Mouse (Mus musculus) MEL (cell line): Measurements from ENCODE around the gene Zscan10. TPM values are rescaled to one million over a fixed set of nuclear protein-coding genes. Genes with fewer than 3 reads are reported as not detected.

ENCODE experiments used
- DNase-seq: peaks from one replicate; pipeline ENCODE4 v3.0.0; 2011; ENCODE audit warnings: low read depth, low spot score
- H3K27ac ChIP-seq: 2 replicates; pipeline ENCODE4 v1.5.1; 2012; ENCODE audit warnings: low read depth, mild to moderate bottlenecking, control low read depth, low read length, moderate library complexity; ENCODE audit not compliant: control insufficient read depth
- H3K27me3 ChIP-seq, 2 experiments: fragments of 150-350 bp in 1 of 2; sonication (generic) in 1 of 2; 2 replicates each; pipeline ENCODE4 v1.6.1; 2012; ENCODE audit warnings: low read length in 2 of 2, mild to moderate bottlenecking in 2 of 2, improper control_type of control experiment in 1 of 2, moderate library complexity in 1 of 2; ENCODE audit not compliant: insufficient read depth in 2 of 2, control insufficient read depth in 1 of 2
- H3K36me3 ChIP-seq, 2 experiments: 2 replicates each; pipeline ENCODE4 v1.6.1; 2012 to 2014; ENCODE audit warnings: low read length in 2 of 2, improper control_type of control experiment in 1 of 2, inconsistent platforms in 1 of 2, mild to moderate bottlenecking in 1 of 2; ENCODE audit not compliant: insufficient read depth in 2 of 2, control insufficient read depth in 1 of 2
- H3K4me1 ChIP-seq, 2 experiments: fragments of 150-350 bp in 1 of 2; sonication (generic) in 1 of 2; 2 replicates each; pipeline ENCODE4 v1.6.1; 2012; ENCODE audit warnings: low read length in 2 of 2, improper control_type of control experiment in 1 of 2, mild to moderate bottlenecking in 1 of 2; ENCODE audit not compliant: insufficient read depth in 2 of 2, control insufficient read depth in 1 of 2
- H3K4me3 ChIP-seq, 2 experiments: fragments of 150-350 bp in 1 of 2; sonication (generic) in 1 of 2; 2 replicates each; pipeline ENCODE4 v1.5.1; 2012; ENCODE audit warnings: low read depth in 2 of 2, low read length in 2 of 2, mild to moderate bottlenecking in 2 of 2, moderate library complexity in 2 of 2, control low read depth in 1 of 2, improper control_type of control experiment in 1 of 2; ENCODE audit not compliant: control insufficient read depth in 1 of 2, insufficient read depth in 1 of 2
- H3K79me2 ChIP-seq: 2 replicates; pipeline ENCODE4 v1.6.1; 2012; ENCODE audit warnings: mild to moderate bottlenecking, low read length, moderate library complexity; ENCODE audit not compliant: control insufficient read depth, poor library complexity, insufficient read depth
- H3K9ac ChIP-seq: 2 replicates; pipeline ENCODE4 v1.6.1; 2012; ENCODE audit warnings: low read depth, mild to moderate bottlenecking, control low read depth, low read length, moderate library complexity; ENCODE audit not compliant: control insufficient read depth, poor library complexity, severe bottlenecking
- H3K9me3 ChIP-seq: fragments of 150-350 bp; sonication (generic); replicated peaks from 2 replicates; pipeline ENCODE4 v1.6.1; 2012; ENCODE audit warnings: mild to moderate bottlenecking, low read length, improper control_type of control experiment, moderate library complexity; ENCODE audit not compliant: insufficient read depth
- BHLHE40 ChIP-seq: IDR thresholded peaks from 2 replicates; pipeline ENCODE4 v1.6.1; 2012; ENCODE audit warnings: low read depth, mild to moderate bottlenecking, inconsistent platforms, low read length, improper control_type of control experiment, borderline replicate concordance
- CHD1 ChIP-seq: IDR thresholded peaks from 2 replicates; pipeline ENCODE4 v1.6.1; 2012; ENCODE audit warnings: low read depth, mild to moderate bottlenecking, inconsistent platforms, low read length, improper control_type of control experiment
- CHD2 ChIP-seq: IDR thresholded peaks from 2 replicates; pipeline ENCODE4 v1.6.1; 2011; ENCODE audit warnings: low read length, improper control_type of control experiment
- ELF1 ChIP-seq: IDR thresholded peaks from 2 replicates; pipeline ENCODE4 v1.6.1; 2014; ENCODE audit warnings: low read depth, mild to moderate bottlenecking, inconsistent platforms, low read length, improper control_type of control experiment, moderate library complexity
- EP300 ChIP-seq, 2 experiments: IDR thresholded peaks; 2 replicates each; pipeline ENCODE4 v1.6.1; 2011; ENCODE audit warnings: improper control_type of control experiment in 2 of 2, low read length in 2 of 2, low read depth in 1 of 2, mild to moderate bottlenecking in 1 of 2
- ETS1 ChIP-seq: IDR thresholded peaks from 2 replicates; pipeline ENCODE4 v1.6.1; 2012; ENCODE audit warnings: low read depth, mild to moderate bottlenecking, inconsistent platforms, low read length, improper control_type of control experiment, moderate library complexity
- GABPA ChIP-seq: IDR thresholded peaks from 2 replicates; pipeline ENCODE4 v1.6.1; 2012; ENCODE audit warnings: low read depth, mild to moderate bottlenecking, inconsistent platforms, low read length, improper control_type of control experiment, moderate library complexity
- GATA1 ChIP-seq: IDR thresholded peaks from 2 replicates; pipeline ENCODE4 v1.6.1; 2011; ENCODE audit warnings: low read depth, low read length, improper control_type of control experiment
- HCFC1 ChIP-seq: IDR thresholded peaks from 2 replicates; pipeline ENCODE4 v1.6.1; 2012; ENCODE audit warnings: low read depth, mild to moderate bottlenecking, inconsistent platforms, low read length, improper control_type of control experiment, moderate library complexity
- JUND ChIP-seq: IDR thresholded peaks from 2 replicates; pipeline ENCODE4 v1.6.1; 2011; ENCODE audit warnings: low read depth, mild to moderate bottlenecking, improper control_type of control experiment, low read length
- KAT2A ChIP-seq: conservative IDR thresholded peaks from 2 replicates; pipeline ENCODE4 v1.6.1; 2012; ENCODE audit warnings: low read depth, low read length, improper control_type of control experiment, inconsistent platforms
- MAFK ChIP-seq: IDR thresholded peaks from 2 replicates; pipeline ENCODE4 v1.6.1; 2011; ENCODE audit warnings: low read depth, mild to moderate bottlenecking, low read length, improper control_type of control experiment, borderline replicate concordance
- MAX ChIP-seq: IDR thresholded peaks from 2 replicates; pipeline ENCODE4 v1.6.1; 2011; ENCODE audit warnings: low read length, improper control_type of control experiment
- MAZ ChIP-seq: IDR thresholded peaks from 2 replicates; pipeline ENCODE4 v1.6.1; 2012; ENCODE audit warnings: low read depth, mild to moderate bottlenecking, inconsistent platforms, low read length, improper control_type of control experiment
- MEF2A ChIP-seq: IDR thresholded peaks from 2 replicates; pipeline ENCODE4 v1.6.1; 2014; ENCODE audit warnings: low read depth, mild to moderate bottlenecking, inconsistent platforms, low read length, improper control_type of control experiment; ENCODE audit not compliant: poor library complexity, insufficient replicate concordance, severe bottlenecking; ENCODE audit errors: extremely low read depth
- MXI1 ChIP-seq: IDR thresholded peaks from 2 replicates; pipeline ENCODE4 v1.6.1; 2011; ENCODE audit warnings: mild to moderate bottlenecking, low read depth, low read length, improper control_type of control experiment
- MYB ChIP-seq: IDR thresholded peaks from 2 replicates; pipeline ENCODE4 v1.6.1; 2011; ENCODE audit warnings: mild to moderate bottlenecking, low read depth, low read length, improper control_type of control experiment
- MYC ChIP-seq: IDR thresholded peaks from 2 replicates; pipeline ENCODE4 v1.6.1; 2011; ENCODE audit warnings: low read depth, mild to moderate bottlenecking, low read length, improper control_type of control experiment, moderate library complexity
- NELFE ChIP-seq: IDR thresholded peaks from 2 replicates; pipeline ENCODE4 v1.6.1; 2011; ENCODE audit warnings: low read depth, low read length, improper control_type of control experiment
- POLR2A ChIP-seq, 2 experiments: IDR thresholded peaks; 2 replicates each; pipeline ENCODE4 v1.6.1; 2011 to 2012; ENCODE audit warnings: low read length in 2 of 2, mild to moderate bottlenecking in 2 of 2, control low read depth in 1 of 2, improper control_type of control experiment in 1 of 2, low read depth in 1 of 2, moderate library complexity in 1 of 2; ENCODE audit not compliant: control insufficient read depth in 1 of 2, insufficient read depth in 1 of 2, poor library complexity in 1 of 2
- POLR2AphosphoS2 ChIP-seq: IDR thresholded peaks from 2 replicates; pipeline ENCODE4 v1.6.1; 2011; ENCODE audit warnings: low read length, improper control_type of control experiment
- POLR2AphosphoS5 ChIP-seq: IDR thresholded peaks from 2 replicates; pipeline ENCODE4 v1.6.1; 2012; ENCODE audit warnings: low read depth, borderline replicate concordance, mild to moderate bottlenecking, inconsistent platforms, low read length, moderate library complexity, mixed read lengths
- RAD21 ChIP-seq: IDR thresholded peaks from 2 replicates; pipeline ENCODE4 v1.6.1; 2011; ENCODE audit warnings: mild to moderate bottlenecking, low read depth, low read length, improper control_type of control experiment
- RCOR1 ChIP-seq: IDR thresholded peaks from 2 replicates; pipeline ENCODE4 v1.6.1; 2012; ENCODE audit warnings: low read depth, mild to moderate bottlenecking, inconsistent platforms, low read length, improper control_type of control experiment
- SIN3A ChIP-seq: IDR thresholded peaks from 2 replicates; pipeline ENCODE4 v1.6.1; 2012; ENCODE audit warnings: low read length, improper control_type of control experiment, inconsistent platforms
- SMC3 ChIP-seq: IDR thresholded peaks from 2 replicates; pipeline ENCODE4 v1.6.1; 2011; ENCODE audit warnings: low read depth, low read length, improper control_type of control experiment
- TAL1 ChIP-seq: IDR thresholded peaks from 2 replicates; pipeline ENCODE4 v1.6.1; 2012; ENCODE audit warnings: mild to moderate bottlenecking, inconsistent platforms, low read length, moderate library complexity, mixed read lengths
- TBP ChIP-seq: IDR thresholded peaks from 2 replicates; pipeline ENCODE4 v1.8.0; 2011; ENCODE audit warnings: low read depth, low read length, improper control_type of control experiment
- TCF12 ChIP-seq: IDR thresholded peaks from 2 replicates; pipeline ENCODE4 v1.6.1; 2014; ENCODE audit warnings: low read depth, mild to moderate bottlenecking, inconsistent platforms, low read length, improper control_type of control experiment, moderate library complexity
- UBTF ChIP-seq: IDR thresholded peaks from 2 replicates; pipeline ENCODE4 v1.6.1; 2012; ENCODE audit warnings: low read depth, mild to moderate bottlenecking, inconsistent platforms, low read length, improper control_type of control experiment, moderate library complexity, borderline replicate concordance; ENCODE audit not compliant: insufficient read depth
- USF1 ChIP-seq: IDR thresholded peaks from 2 replicates; pipeline ENCODE4 v1.6.1; 2014; ENCODE audit warnings: low read depth, mild to moderate bottlenecking, inconsistent platforms, low read length, improper control_type of control experiment, moderate library complexity
- USF2 ChIP-seq, 2 experiments: IDR thresholded peaks; 2 replicates each; pipeline ENCODE4 v1.6.1; 2011 to 2012; ENCODE audit warnings: improper control_type of control experiment in 2 of 2, low read length in 2 of 2, borderline replicate concordance in 1 of 2, inconsistent platforms in 1 of 2, low read depth in 1 of 2, mild to moderate bottlenecking in 1 of 2; ENCODE audit not compliant: insufficient read depth in 1 of 2
- ZC3H11A ChIP-seq: IDR thresholded peaks from 2 replicates; pipeline ENCODE4 v1.6.1; 2012; ENCODE audit warnings: low read depth, mild to moderate bottlenecking, inconsistent platforms, low read length, improper control_type of control experiment
- ZKSCAN1 ChIP-seq: IDR thresholded peaks from 2 replicates; pipeline ENCODE4 v1.6.1; 2012; ENCODE audit warnings: low read depth, mild to moderate bottlenecking, inconsistent platforms, low read length, improper control_type of control experiment, moderate library complexity
- ZNF384 ChIP-seq: IDR thresholded peaks from 2 replicates; pipeline ENCODE4 v1.6.1; 2012; ENCODE audit warnings: low read depth, mild to moderate bottlenecking, inconsistent platforms, low read length, improper control_type of control experiment
- polyA plus RNA-seq, 2 experiments: library from polyadenylated mRNA; stranded (reverse) in 1 of 2; unstranded in 1 of 2; fragments of >175 nt in 1 of 2; fragments of >200 nt in 1 of 2; gene quantifications; 2 replicates each; pipeline versions ENCODE4 v1.2.1 to v1.2.4; 2012; ENCODE audit warnings: low replicate concordance in 2 of 2, low read depth in 1 of 2; ENCODE audit not compliant: insufficient read length in 2 of 2, insufficient read depth in 1 of 2, missing spikeins in 1 of 2
- total RNA-seq: library from RNA; depleted of rRNA; stranded (reverse); fragments of 300-350 nt; gene quantifications from 2 replicates; pipeline ENCODE4 v1.2.3, GENCODE M21; 2012

The Zscan10 gene
- total and polyA plus RNA-seq, 3 experiments, result 0.08 TPM; not detected in 2

DNA sequence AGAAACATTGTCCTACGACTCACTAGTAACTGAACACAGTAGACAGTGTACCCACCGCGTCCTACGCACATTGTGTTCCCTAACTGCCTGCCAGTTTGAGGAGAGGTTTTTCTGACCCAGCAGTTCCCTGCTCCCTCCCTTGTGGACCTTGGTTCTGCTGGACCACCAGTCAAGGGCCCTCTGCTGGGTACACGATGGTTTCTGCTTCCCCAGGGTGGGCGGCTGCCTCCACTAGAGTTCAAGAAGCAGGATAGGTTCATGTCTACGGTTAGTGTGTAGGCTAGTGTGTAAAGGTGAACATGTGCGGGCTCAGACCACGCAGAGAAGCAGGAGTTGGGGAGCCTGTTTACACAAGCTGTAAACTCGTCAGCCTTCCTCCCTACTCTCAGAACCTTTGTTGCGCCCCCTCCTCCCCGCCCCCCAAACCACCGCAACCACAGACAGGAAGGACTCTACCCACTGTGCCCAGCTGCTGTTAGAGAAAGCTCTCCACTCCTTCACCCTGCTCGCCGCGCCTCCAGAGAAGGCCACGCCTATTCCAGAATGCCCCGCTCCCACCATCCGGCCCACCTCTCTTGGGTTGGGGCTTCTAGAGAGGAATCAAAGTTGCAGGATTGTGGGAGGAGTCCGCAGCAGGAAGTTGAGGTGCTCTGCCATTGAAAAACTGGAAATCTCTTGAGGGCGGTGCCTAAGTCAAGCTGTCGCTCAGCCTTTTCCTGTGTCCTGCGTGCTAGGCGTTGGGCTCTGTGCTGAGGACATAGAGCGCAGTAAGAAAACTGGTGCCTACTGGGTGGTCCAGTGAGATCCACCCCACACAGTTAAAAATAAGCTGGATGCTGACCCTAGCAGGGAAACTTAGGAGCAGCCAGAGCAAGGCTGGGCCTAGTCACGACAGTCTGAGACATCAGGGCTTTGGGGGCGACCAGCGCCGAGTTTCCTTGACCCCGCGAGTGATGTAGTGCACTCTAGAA is 1.8 kb upstream of the Zscan10 start, which contains the start of gene Zfp13:
Gene Zfp13, minus strand, starts transcription at position 906 of the 971 bp plus-strand sequence.
- DNase-seq, result peak; percentile 98
- Histone ChIP-seq H3K36me3 (peaks cover 0 to 5% of the 10 kb centered on the region in 2 experiments; a peak in 2 of 4 replicates), H3K4me1 (peaks cover 0 to 10% of the 10 kb centered on the region in 2 experiments; a peak in 2 of 4 replicates), H3K27ac (peak within 1 kb of the TSS; percentile 79), H3K9ac (peak within 1 kb of the TSS; percentile 72), H3K4me3 (peak within 1 kb of the TSS; percentile 58 to 75), H3K79me2 (no peaks in the 10 kb centered on the region; the same call in 1 of the 2 replicates), H3K9me3 (no peaks in the 10 kb centered on the region), H3K27me3 (no peaks in the 10 kb centered on the region)
- TF ChIP-seq HCFC1 (peak; percentile 71), USF1 (no peak), SMC3 (no peak), POLR2AphosphoS5 (no peak), POLR2A (IDR thresholded peaks at IDR 0.05; ENCODE audit: control insufficient read depth in 1 of 2, insufficient read depth in 1 of 2, low read depth in 1 of 2, low read length in 2 of 2, poor library complexity in 1 of 2) (peak; percentile 82 to 87), CHD1 (no peak), RAD21 (no peak), ZKSCAN1 (no peak), MYB (no peak), RCOR1 (peak; percentile 39), MYC (peak; percentile 6; the same call in 1 of the 2 replicates), UBTF (no peak), SIN3A (peak; percentile 67), ZNF384 (no peak), ETS1 (peak; percentile 87), TBP (no peak), GABPA (no peak), EP300 (IDR thresholded peaks at IDR 0.05; ENCODE audit: low read depth in 1 of 2, low read length in 2 of 2) (peak in 1 of 2 experiments; percentile 42; a peak in 1 of 4 replicates), MAFK (no peak), NELFE (peak; percentile 89), ZC3H11A (no peak), POLR2AphosphoS2 (peak; percentile 92), CHD2 (no peak), ELF1 (peak; percentile 66), GATA1 (no peak), MAX (no peak), TCF12 (0 out of 2 replicates have a peak, but pooled peaks have one; percentile 42), KAT2A (peak; percentile 7; the same call in 1 of the 2 replicates), BHLHE40 (no peak), MAZ (peak; percentile 68), JUND (no peak), MEF2A (no peak), MXI1 (peak; percentile 70; the same call in 1 of the 2 replicates), TAL1 (no peak), USF2 (IDR thresholded peaks at IDR 0.05; ENCODE audit: borderline replicate concordance in 1 of 2, insufficient read depth in 1 of 2, low read depth in 1 of 2, low read length in 2 of 2) (no peak)
